Mouse (Mus musculus): ENCODE data around the gene Zfp668. TPM values are rescaled to one million over a fixed set of nuclear protein-coding genes. Genes with fewer than 3 reads are reported as not detected.

Gene Zfp668
- polyA plus RNA-seq, 1 experiment from 2014 or later, result 48.0 TPM

DNA sequence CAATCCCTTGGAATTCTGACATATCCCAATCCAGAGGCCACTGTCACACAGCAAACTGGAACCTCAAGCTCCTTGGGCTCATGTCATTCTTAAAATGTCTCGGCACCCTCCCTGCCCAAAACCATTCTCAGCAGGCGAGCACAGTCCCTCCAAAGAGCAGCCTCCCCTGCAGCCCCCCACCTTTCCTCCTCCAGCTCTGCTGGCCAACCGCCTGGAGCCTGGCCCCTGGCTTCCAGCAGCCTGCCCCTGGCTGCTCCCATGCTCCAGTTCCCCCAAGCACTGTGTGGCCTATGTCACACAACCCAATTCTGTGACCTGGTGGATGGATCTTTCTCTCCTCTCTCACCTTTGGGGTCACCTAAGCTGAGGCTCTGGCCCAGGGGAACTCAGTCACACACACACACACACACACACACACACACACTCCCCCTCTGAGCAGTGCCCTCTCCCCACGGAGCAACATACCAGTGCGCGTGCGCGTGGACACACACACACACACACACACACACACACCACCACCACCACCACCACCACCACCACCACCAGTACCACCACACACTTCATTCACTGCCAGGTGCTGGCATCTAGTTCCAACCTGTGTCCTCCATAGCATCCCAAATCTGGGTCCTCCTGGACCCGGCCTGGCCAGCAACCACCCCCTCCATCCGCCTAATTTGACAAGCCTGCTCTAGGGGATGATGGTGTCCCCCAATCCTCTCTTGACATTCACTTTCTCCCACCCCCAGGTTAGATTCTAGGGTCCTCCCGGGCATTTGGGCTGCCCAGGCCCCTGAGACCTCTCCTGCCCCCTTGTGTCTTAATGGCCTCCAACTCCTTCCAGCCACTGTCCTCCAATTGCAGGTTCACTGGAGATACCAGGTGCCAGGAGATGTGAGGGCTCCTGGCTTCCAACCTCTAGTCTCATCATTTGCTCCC lies 53.1 kb downstream of the Zfp668 start:
- Histone ChIP-seq H3K36me3 (no peaks in the 10 kb centered on the region), H3K9me3 (replicated peaks) (no peaks in the 10 kb centered on the region; the same call in 1 of the 2 replicates), H3K4me1 (peaks cover 45% of the 10 kb centered on the region), H3K4me3 (peak overlapping the region; percentile 91), H3K27ac (peak overlapping the region; percentile 92), H3K27me3 (ENCODE audit: low read depth, poor library complexity, severe bottlenecking) (no peaks in the 10 kb centered on the region)
- 73% methylated on average over 11 of the region's 11 CpGs for WGBS
- no peak for DNase-seq (ENCODE audit: low spot score)

GRCm38 (mm10) chr7:127822494-127822893 lies 54.1 kb downstream of the Zfp668 start:
- 90% methylated on average over 3 of the region's 3 CpGs for WGBS
- DNase-seq (ENCODE audit: low spot score), result no peak
- no peaks in the 10 kb centered on the region; the same call in 1 of the 2 replicates for H3K9me3 ChIP-seq (replicated peaks)
- no peaks in the 10 kb centered on the region for H3K27me3 ChIP-seq (ENCODE audit: low read depth, poor library complexity, severe bottlenecking)
- H3K4me1 ChIP-seq, result peaks cover 45% of the 10 kb centered on the region
- no peak overlapping the region for H3K4me3 ChIP-seq
- H3K36me3 ChIP-seq, result peaks cover 5% of the 10 kb centered on the region; the same call in 1 of the 2 replicates
- H3K27ac ChIP-seq, result no peak overlapping the region

- Histone ChIP-seq H3K4me3 (no peak overlapping the region), H3K4me1 (peaks cover 45% of the 10 kb centered on the region), H3K27me3 (ENCODE audit: low read depth, poor library complexity, severe bottlenecking) (no peaks in the 10 kb centered on the region), H3K27ac (peak overlapping the region; percentile 34; the same call in 1 of the 2 replicates), H3K9me3 (replicated peaks) (no peaks in the 10 kb centered on the region; the same call in 1 of the 2 replicates), H3K36me3 (peaks cover 9% of the 10 kb centered on the region; the same call in 1 of the 2 replicates)
- WGBS, result 70% methylated on average over 13 of the region's 13 CpGs
- no peak for DNase-seq (ENCODE audit: low spot score)
Measured at GRCm38 (mm10) chr7:127820836-127821509, 55.7 kb downstream of the Zfp668 start.

GRCm38 (mm10) chr7:127817776-127818175 lies 58.9 kb downstream of the Zfp668 start:
- Histone ChIP-seq H3K9me3 (replicated peaks) (no peaks in the 10 kb centered on the region), H3K27me3 (ENCODE audit: low read depth, poor library complexity, severe bottlenecking) (no peaks in the 10 kb centered on the region), H3K36me3 (peaks cover 28% of the 10 kb centered on the region), H3K27ac (no peak overlapping the region), H3K4me1 (peaks cover 21% of the 10 kb centered on the region), H3K4me3 (no peak overlapping the region)
- no peak for DNase-seq (ENCODE audit: low spot score)
- 96% methylated on average over 5 of the region's 5 CpGs for WGBS

DNA sequence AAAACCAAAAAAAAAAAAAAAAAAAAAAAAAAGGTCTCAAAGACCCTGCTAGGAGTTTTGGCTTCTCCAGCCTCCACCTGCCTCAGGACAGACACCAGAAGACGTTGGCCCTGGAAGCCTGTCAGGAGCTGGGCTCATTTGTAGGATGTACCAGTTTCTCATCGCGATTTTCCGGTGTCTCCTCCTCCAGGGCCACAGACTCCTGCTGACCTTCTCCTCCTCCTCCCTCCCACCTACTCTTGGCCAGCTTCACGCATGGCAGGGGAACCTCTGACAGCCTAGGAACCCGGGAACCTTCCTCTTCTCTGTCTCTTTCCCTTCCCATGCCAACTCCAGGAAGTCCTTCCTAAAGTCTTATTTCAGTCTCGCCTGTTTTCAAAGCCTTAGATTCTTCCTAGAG lies 59.6 kb downstream of the Zfp668 start:
- 70% methylated on average over 7 of the region's 7 CpGs for WGBS
- DNase-seq (ENCODE audit: low spot score), result no peak

GRCm38 (mm10) chr7:127815954-127816821 lies 60.4 kb downstream of the Zfp668 start:
- Histone ChIP-seq H3K36me3 (peaks cover 41% of the 10 kb centered on the region), H3K27me3 (ENCODE audit: low read depth, poor library complexity, severe bottlenecking) (no peaks in the 10 kb centered on the region), H3K4me1 (peaks cover 6% of the 10 kb centered on the region), H3K4me3 (no peak overlapping the region), H3K27ac (no peak overlapping the region), H3K9me3 (replicated peaks) (no peaks in the 10 kb centered on the region)
- WGBS, result 68% methylated on average over 15 of the region's 15 CpGs
- DNase-seq (ENCODE audit: low spot score), result no peak

More for the DNA sequence above, 59.6 kb downstream of the Zfp668 start:
- Histone ChIP-seq H3K27ac (no peak overlapping the region), H3K36me3 (peaks cover 34% of the 10 kb centered on the region), H3K9me3 (replicated peaks) (no peaks in the 10 kb centered on the region), H3K27me3 (ENCODE audit: low read depth, poor library complexity, severe bottlenecking) (no peaks in the 10 kb centered on the region), H3K4me3 (no peak overlapping the region), H3K4me1 (peaks cover 15% of the 10 kb centered on the region)

DNA sequence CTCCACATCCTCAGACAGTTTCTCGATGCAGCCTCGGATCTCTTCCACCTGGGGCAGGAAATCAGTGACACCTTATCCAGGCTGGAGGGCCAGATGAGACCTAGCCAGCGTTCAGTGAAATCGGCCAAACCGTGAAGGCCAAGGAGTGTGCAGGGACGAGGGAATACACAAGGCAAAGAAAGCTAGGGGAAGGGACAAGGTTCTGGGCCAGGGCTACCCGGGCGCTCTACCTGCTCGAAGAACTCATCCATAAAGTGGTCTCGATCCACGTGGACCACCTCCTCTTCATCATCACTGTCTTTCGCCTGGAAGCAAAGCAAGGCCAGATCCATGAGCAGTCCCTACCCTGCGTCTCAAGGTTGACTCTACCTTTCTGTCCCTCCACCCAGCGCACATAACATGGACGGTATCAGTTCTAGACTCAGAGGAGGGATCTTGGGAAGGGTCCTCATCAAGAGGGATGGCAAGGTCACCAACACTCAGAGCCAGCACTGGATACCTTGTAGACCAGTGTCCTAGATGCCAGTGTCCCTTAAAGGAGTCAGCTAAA lies 61.4 kb downstream of the Zfp668 start:
- Histone ChIP-seq H3K27me3 (ENCODE audit: low read depth, poor library complexity, severe bottlenecking) (no peaks in the 10 kb centered on the region), H3K27ac (no peak overlapping the region), H3K4me3 (no peak overlapping the region), H3K4me1 (no peaks in the 10 kb centered on the region), H3K9me3 (replicated peaks) (no peaks in the 10 kb centered on the region), H3K36me3 (peaks cover 51% of the 10 kb centered on the region)
- no peak for DNase-seq (ENCODE audit: low spot score)
- WGBS, result 90% methylated on average over 15 of the region's 15 CpGs

DNA sequence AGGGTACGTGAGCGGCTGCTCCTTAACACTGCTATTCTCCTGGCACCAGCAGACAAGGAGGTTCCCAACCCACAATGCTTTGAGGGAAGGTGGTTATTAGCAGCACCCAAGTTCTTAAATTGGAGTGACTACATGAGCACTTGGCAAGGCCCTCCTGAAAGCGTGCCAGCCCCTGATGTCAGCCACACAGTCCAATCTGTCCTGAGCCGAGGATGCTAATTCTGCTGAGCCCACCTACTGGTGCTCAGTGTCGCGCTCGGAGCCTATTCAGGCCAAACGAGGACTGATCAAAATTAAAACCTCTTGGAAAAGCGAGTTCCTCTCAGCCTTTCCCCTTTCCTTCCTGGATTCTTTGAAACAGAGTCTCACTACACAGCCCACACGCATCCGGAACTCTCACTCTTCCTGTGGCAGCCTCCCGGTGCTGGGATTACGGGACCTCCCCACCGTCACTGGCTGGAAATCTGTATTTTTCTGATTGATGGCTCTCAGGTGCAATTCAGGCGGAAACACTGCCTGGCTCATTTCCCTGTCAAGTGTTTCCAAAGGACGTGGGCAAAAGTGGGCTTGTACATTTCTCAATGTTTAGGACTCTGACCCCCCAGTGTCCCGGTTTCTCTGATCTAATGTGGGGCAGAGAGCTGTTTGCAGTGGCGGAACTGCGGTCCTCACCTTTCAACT lies 62.2 kb downstream of the Zfp668 start:
- no peak for DNase-seq (ENCODE audit: low spot score)
- H3K4me3 ChIP-seq, result no peak overlapping the region
- H3K4me1 ChIP-seq, result no peaks in the 10 kb centered on the region
- WGBS, result 85% methylated on average over 19 of the region's 19 CpGs
- H3K9me3 ChIP-seq (replicated peaks), result no peaks in the 10 kb centered on the region
- no peak overlapping the region for H3K27ac ChIP-seq
- peaks cover 59% of the 10 kb centered on the region for H3K36me3 ChIP-seq
- no peaks in the 10 kb centered on the region for H3K27me3 ChIP-seq (ENCODE audit: low read depth, poor library complexity, severe bottlenecking)

DNA sequence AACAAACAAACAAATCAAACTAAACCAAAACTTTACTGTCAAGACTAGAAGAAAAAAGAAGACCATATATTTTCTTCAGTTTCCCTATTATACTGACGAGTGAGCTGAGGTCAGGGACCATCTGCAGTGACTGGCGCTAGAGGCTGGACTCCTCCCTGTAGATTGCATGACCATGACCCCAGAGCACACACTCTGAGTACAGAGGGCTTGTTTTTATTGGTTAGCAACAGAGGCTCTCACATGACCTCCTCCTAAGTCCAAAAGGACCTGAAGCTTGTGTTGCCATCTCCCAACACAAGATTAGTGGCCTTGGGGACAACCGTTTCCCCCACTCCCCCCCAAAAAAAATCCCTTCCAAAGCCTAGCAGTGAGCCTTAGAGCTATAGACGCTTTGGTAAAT lies 62.8 kb downstream of the Zfp668 start:
- DNase-seq (ENCODE audit: low spot score), result no peak
- WGBS, result 82% methylated on average over 4 of the region's 4 CpGs
- H3K4me3 ChIP-seq, result no peak overlapping the region
- peaks cover 64% of the 10 kb centered on the region for H3K36me3 ChIP-seq
- no peaks in the 10 kb centered on the region for H3K27me3 ChIP-seq (ENCODE audit: low read depth, poor library complexity, severe bottlenecking)
- H3K9me3 ChIP-seq (replicated peaks), result no peaks in the 10 kb centered on the region
- no peaks in the 10 kb centered on the region for H3K4me1 ChIP-seq
- H3K27ac ChIP-seq, result no peak overlapping the region
